Mouse (Mus musculus) embryonic fibroblast, embryonic 13.5 days (primary cell): ENCODE results near the gene Lamtor2. TPM values are rescaled to one million over a fixed set of nuclear protein-coding genes. Genes with fewer than 3 reads are reported as not detected.

Experiments used
- H3K27ac ChIP-seq: 2 replicates; pipeline ENCODE4 v1.5.1; 2012; ENCODE audit warnings: low read length, control low read depth, inconsistent platforms; ENCODE audit not compliant: insufficient read depth
- H3K4me1 ChIP-seq: 2 replicates; pipeline ENCODE4 v1.6.1; 2011; ENCODE audit warnings: low read length; ENCODE audit not compliant: control insufficient read depth, insufficient read depth
- H3K4me3 ChIP-seq: 2 replicates; pipeline ENCODE4 v1.5.1; 2011; ENCODE audit warnings: mild to moderate bottlenecking, control low read depth, low read length; ENCODE audit not compliant: insufficient read depth
- CTCF ChIP-seq: IDR thresholded peaks from 2 replicates; pipeline ENCODE4 v1.5.1; 2011; ENCODE audit warnings: mild to moderate bottlenecking, control low read depth, low read length, moderate library complexity, borderline replicate concordance; ENCODE audit not compliant: insufficient read depth
- POLR2A ChIP-seq: IDR thresholded peaks from 2 replicates; pipeline ENCODE4 v1.6.1; 2011; ENCODE audit warnings: low read depth, mild to moderate bottlenecking, control low read depth, low read length, moderate library complexity
- polyA plus RNA-seq: library from polyadenylated mRNA; stranded (reverse); fragments of >200 nt; gene quantifications from 2 replicates; pipeline ENCODE4 v1.2.4, GENCODE M21; 2011; ENCODE audit warnings: low read depth; ENCODE audit not compliant: missing spikeins, insufficient read length

Lamtor2 gene
- polyA plus RNA-seq, 1 experiment: 74.4 TPM

GRCm38 (mm10) chr3:88543651-88544410 lies 9.0 kb downstream of the Lamtor2 start:
- no peak for TF ChIP-seq POLR2A
- TF ChIP-seq CTCF: no peak
- Histone ChIP-seq H3K4me3 (no peak overlapping the region), H3K27ac (no peak overlapping the region), H3K4me1 (peaks cover 3% of the 10 kb centered on the region; the same call in 1 of the 2 replicates)

- Histone ChIP-seq H3K4me1 (peaks cover 3% of the 10 kb centered on the region; the same call in 1 of the 2 replicates), H3K27ac (no peak overlapping the region), H3K4me3 (no peak overlapping the region)
- no peak for TF ChIP-seq POLR2A
- no peak for TF ChIP-seq CTCF
These were observed 9.7 kb downstream of the Lamtor2 start for GRCm38 (mm10) chr3:88543174-88543573.

- TF ChIP-seq CTCF: no peak
- TF ChIP-seq POLR2A: no peak
- Histone ChIP-seq H3K27ac (no peak overlapping the region), H3K4me3 (no peak overlapping the region), H3K4me1 (peaks cover 3% of the 10 kb centered on the region; the same call in 1 of the 2 replicates)
These were observed 10.4 kb downstream of the Lamtor2 start for GRCm38 (mm10) chr3:88542486-88542885.

DNA sequence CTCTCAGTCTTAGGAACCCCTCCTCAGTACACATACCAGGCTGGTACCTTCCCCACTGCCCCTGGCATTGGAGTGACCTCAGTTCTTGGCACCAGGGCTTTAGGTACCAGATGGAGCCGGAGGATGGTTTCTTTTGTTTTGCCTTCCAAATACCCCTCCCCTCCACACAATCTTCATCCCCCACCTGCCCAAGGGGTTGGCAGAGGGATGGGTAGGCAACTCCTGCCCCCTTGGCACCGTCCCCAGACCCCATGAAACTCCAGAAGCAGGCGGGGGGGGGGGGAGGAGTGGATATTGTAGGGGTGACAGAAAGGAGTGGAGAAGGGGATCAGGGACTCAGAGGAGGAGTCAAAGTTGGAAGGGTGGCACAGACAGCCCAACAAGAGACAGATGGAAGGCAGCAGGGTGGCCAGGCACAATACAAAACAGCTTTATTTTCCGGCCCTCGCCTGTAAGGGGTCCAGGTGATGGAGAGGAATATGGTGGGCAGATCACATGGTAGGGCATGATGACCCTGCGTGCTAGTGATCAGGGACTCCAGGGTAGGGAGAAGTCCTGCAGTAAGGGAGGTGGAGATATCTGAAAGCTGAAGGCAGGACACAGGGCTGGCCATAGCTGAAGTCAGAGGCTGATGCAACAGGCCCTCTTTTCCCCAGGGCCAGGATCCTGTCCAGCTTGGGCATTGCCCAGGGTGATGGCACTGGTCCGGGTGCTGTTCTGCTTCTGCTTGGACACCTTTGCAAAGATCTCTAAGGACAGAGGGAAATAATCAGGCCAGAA lies 11.1 kb downstream of the Lamtor2 start:
- peaks cover 5% of the 10 kb centered on the region; the same call in 1 of the 2 replicates for H3K4me1 ChIP-seq
- H3K27ac ChIP-seq: no peak overlapping the region
- H3K4me3 ChIP-seq: no peak overlapping the region
- no peak for TF ChIP-seq POLR2A
- no peak for TF ChIP-seq CTCF

DNA sequence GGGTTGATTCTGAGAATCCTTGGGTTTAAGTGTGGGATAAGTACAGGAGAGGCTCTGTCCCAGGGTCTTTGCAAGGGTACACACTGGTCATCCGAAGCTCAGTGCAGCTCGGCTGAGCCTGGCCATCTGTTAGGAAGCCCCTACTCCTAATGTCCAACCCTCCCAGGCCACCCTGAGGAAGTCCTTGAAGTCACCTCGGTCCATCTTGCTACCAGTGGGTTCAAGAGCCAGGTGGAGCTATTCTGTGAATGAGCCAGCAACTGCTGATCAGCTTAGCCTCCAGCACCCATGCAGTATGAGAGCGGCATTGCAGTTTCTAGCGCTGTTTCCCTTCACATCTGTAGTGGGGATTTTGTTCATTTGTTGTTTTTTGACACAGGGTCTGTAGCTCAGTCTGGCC lies 12.8 kb downstream of the Lamtor2 start:
- Histone ChIP-seq H3K27ac (no peak overlapping the region), H3K4me3 (no peak overlapping the region), H3K4me1 (peaks cover 12% of the 10 kb centered on the region; the same call in 1 of the 2 replicates)
- TF ChIP-seq POLR2A (no peak), CTCF (no peak)

DNA sequence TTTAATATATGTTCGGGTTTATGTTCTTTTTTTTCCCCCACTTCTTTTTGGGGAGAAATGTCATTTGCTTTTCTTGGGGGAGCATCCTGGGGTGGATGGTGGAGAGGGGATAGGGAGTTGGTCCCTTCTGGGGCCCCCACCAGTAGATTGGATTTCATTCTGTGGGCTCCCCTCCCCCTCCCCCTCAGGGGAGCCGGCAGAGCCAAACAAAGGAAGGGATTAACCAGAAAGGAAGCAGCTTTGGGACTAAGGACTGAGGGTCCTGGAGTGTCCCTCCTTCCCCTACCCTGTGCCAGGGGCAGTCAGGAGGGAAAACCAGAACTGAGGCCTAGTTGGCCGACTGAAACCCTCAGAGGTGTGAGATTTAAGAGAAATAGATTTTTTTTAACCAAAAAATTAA lies 13.5 kb downstream of the Lamtor2 start:
- no peak overlapping the region for H3K4me3 ChIP-seq
- no peak for TF ChIP-seq POLR2A
- no peak for TF ChIP-seq CTCF
- H3K4me1 ChIP-seq: peaks cover 12% of the 10 kb centered on the region; the same call in 1 of the 2 replicates
- no peak overlapping the region for H3K27ac ChIP-seq

GRCm38 (mm10) chr3:88538271-88539145 lies 14.4 kb downstream of the Lamtor2 start:
- Histone ChIP-seq H3K4me1 (peaks cover 12% of the 10 kb centered on the region; the same call in 1 of the 2 replicates), H3K4me3 (no peak overlapping the region), H3K27ac (no peak overlapping the region)
- TF ChIP-seq POLR2A (no peak), CTCF (no peak)

GRCm38 (mm10) chr3:88537146-88537545 lies 15.7 kb downstream of the Lamtor2 start:
- no peak overlapping the region for H3K27ac ChIP-seq
- H3K4me3 ChIP-seq: no peak overlapping the region
- peaks cover 12% of the 10 kb centered on the region; the same call in 1 of the 2 replicates for H3K4me1 ChIP-seq
- TF ChIP-seq CTCF (no peak), POLR2A (no peak)

GRCm38 (mm10) chr3:88536103-88536930 lies 16.6 kb downstream of the Lamtor2 start:
- TF ChIP-seq POLR2A: peak; percentile 38; the same call in 1 of the 2 replicates
- TF ChIP-seq CTCF: no peak
- Histone ChIP-seq H3K4me3 (peak overlapping the region; percentile 23), H3K27ac (no peak overlapping the region), H3K4me1 (peaks cover 12% of the 10 kb centered on the region; the same call in 1 of the 2 replicates)

DNA sequence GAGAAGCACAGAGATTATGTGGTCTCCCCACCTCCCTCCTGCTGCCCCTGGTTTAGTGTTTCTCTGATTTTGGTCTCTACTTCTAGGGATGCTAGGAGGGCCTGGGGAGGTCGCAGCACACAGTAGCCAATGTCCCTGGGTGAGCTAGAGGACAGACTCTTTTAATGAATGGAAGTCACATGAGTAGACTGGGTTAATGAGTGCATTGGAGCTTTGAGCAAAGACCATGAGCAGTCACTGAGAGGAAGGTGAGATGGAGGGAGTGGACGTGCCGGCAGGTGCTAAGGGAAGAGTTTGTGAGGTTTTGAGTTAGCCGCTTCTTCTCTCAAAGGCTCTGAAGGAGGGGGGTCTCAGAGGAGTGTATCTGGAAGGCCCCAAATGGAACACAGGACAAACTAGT lies 17.3 kb downstream of the Lamtor2 start:
- peak overlapping the region; percentile 23 for H3K4me3 ChIP-seq
- peaks cover 10% of the 10 kb centered on the region; the same call in 1 of the 2 replicates for H3K4me1 ChIP-seq
- no peak overlapping the region for H3K27ac ChIP-seq
- TF ChIP-seq CTCF (no peak), POLR2A (no peak)
